Mouse (Mus musculus): ENCODE results near the gene Arhgap9. TPM values are rescaled to one million over a fixed set of nuclear protein-coding genes. Genes with fewer than 3 reads are reported as not detected.
A peak's percentile ranks its signal among the peaks of the same experiment; 100 is the strongest.

Gene Arhgap9
- polyA plus RNA-seq, 1 experiment = 131 TPM

DNA sequence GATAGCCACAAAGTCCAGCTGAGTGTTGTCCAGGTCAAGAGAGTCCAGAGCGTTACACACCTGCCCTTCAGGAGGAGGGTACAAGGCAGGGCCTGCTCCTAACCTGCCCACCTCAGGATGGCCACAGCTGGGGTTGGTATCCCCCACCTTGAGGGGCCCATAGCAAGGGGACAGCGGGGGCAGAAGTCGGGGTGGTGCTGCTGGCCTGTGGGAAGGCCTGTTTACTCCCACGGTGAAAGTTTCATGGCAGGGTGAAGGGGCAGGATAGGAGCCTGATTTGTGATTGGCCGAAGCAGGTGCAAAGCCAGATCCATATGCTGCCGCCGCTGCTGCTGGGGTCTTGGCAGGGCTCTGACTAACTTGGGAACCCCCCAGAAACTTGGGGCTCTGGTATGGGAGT lies 8.4 kb downstream of the Arhgap9 start:
- Histone ChIP-seq H3K4me1 (ENCODE audit: control insufficient read depth, insufficient read depth, low read length) (peaks cover 6% of the 10 kb centered on the region), H3K27ac (ENCODE audit: insufficient read depth, low read depth, low read length) (no peak overlapping the region), H3K4me3 (ENCODE audit: insufficient read depth, low read length) (no peak overlapping the region)
- TF ChIP-seq POLR2A (IDR thresholded peaks at IDR 0.05; ENCODE audit: borderline replicate concordance, low read depth, low read length) (no peak), CTCF (IDR thresholded peaks at IDR 0.05; ENCODE audit: low read depth, low read length) (no peak)

DNA sequence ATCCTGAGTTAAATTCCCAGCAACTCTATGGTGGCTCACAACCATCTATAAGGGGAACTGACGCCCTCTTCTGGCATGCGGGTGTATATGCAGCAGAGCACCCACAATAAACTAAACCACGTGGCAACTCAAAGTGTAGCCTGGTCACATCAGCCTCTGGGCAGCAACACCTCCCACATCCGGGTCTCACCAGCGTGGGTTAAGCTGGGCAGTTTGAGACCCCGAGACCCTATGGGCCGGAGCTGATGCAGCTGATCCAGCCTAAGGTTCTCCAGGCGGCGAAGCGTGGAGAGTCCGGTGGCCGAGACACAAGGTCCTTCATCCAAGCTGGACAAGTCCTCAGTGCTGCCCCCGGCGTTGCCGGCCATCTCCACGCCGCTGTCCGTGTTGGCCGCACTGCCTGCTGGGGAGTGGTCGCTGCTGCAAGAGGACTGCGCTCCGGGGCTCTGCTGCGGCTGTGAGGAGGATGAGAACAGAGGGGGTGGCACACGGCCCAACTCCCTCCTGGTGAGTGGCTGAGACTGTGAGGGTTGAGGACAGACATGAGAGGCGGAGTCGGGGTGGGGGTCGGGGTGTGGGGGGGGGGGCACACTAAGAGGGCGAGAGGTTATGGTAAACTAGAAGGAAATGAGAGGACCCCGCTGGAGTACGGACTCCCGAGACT lies 10.6 kb downstream of the Arhgap9 start:
- Histone ChIP-seq H3K4me3 (ENCODE audit: insufficient read depth, low read length) (no peak overlapping the region), H3K4me1 (ENCODE audit: control insufficient read depth, insufficient read depth, low read length) (no peaks in the 10 kb centered on the region), H3K27ac (ENCODE audit: insufficient read depth, low read depth, low read length) (no peak overlapping the region)
- no peak for TF ChIP-seq CTCF (IDR thresholded peaks at IDR 0.05; ENCODE audit: low read depth, low read length)
- no peak for TF ChIP-seq POLR2A (IDR thresholded peaks at IDR 0.05; ENCODE audit: borderline replicate concordance, low read depth, low read length)

DNA sequence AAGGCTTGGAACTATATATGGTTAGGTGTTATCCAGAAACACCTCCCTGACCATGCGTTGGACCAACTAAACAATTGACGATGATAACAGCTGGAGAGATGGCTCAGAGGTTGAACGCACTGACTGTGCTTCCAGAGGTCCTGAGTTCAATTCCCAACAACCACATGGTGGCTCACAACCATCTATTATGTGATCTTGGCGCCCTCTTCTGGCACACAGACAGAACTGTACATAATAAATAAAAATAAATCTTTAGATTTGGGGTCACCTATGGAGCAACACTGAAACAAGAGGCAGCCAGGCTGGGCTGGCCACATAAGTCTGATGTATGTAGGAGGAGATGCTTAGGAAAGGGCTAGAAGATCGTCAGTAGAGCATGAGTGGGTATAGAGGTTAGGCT lies 11.4 kb downstream of the Arhgap9 start:
- no peak for TF ChIP-seq POLR2A (IDR thresholded peaks at IDR 0.05; ENCODE audit: borderline replicate concordance, low read depth, low read length)
- peak; percentile 44; the same call in 1 of the 2 replicates for TF ChIP-seq CTCF (IDR thresholded peaks at IDR 0.05; ENCODE audit: low read depth, low read length)
- no peaks in the 10 kb centered on the region for H3K4me1 ChIP-seq (ENCODE audit: control insufficient read depth, insufficient read depth, low read length)
- no peak overlapping the region for H3K27ac ChIP-seq (ENCODE audit: insufficient read depth, low read depth, low read length)
- H3K4me3 ChIP-seq (ENCODE audit: insufficient read depth, low read length) = no peak overlapping the region

DNA sequence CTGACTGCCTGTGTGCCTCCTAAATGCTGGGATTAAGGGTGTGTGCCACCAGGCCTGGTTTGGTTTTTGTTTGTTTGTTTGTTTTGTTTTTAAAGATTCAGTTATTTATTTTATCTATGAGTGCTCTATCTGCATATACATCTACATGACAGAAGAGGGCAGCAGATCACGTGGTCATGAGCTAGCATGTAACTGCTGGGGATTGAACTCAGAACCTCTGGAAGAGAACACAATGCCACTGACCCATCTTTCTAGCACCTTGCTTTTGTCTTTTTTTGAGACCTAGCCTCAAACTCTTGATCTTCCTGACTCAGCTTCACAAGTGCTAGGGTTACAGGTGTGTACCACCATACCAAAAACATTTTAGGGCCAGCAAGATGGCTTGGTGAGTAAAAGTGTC lies 13.5 kb downstream of the Arhgap9 start:
- H3K4me3 ChIP-seq (ENCODE audit: insufficient read depth, low read length) = no peak overlapping the region
- H3K27ac ChIP-seq (ENCODE audit: insufficient read depth, low read depth, low read length) = no peak overlapping the region
- TF ChIP-seq POLR2A (IDR thresholded peaks at IDR 0.05; ENCODE audit: borderline replicate concordance, low read depth, low read length) (no peak), CTCF (IDR thresholded peaks at IDR 0.05; ENCODE audit: low read depth, low read length) (no peak)
- H3K4me1 ChIP-seq (ENCODE audit: control insufficient read depth, insufficient read depth, low read length) = 0 out of 2 replicates have a peak, but pooled peaks cover under 1% of the 10 kb centered on the region

DNA sequence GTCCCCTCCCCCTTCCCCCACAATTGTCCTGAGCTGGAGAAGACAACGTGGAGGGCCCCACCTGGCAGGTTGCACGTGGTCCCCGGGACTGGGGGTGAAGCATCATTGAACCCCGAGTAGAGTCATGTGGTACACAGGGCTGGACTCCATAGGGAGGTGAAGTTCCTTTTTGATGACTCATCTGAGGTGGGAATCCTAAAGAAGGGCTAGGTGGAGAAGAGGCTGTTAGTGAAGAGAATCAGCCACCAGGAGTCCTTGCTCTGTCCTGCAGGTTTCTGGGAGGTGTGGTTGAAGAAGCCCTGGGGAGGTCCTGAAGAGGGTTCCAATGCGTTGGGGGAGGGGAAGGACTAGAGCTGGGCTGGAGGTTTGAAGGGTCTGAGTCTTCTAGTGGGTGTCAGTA lies 15.2 kb downstream of the Arhgap9 start:
- TF ChIP-seq POLR2A (IDR thresholded peaks at IDR 0.05; ENCODE audit: borderline replicate concordance, low read depth, low read length) (no peak), CTCF (IDR thresholded peaks at IDR 0.05; ENCODE audit: low read depth, low read length) (no peak)
- Histone ChIP-seq H3K4me3 (ENCODE audit: insufficient read depth, low read length) (no peak overlapping the region), H3K27ac (ENCODE audit: insufficient read depth, low read depth, low read length) (no peak overlapping the region), H3K4me1 (ENCODE audit: control insufficient read depth, insufficient read depth, low read length) (0 out of 2 replicates have a peak, but pooled peaks cover 4% of the 10 kb centered on the region)

DNA sequence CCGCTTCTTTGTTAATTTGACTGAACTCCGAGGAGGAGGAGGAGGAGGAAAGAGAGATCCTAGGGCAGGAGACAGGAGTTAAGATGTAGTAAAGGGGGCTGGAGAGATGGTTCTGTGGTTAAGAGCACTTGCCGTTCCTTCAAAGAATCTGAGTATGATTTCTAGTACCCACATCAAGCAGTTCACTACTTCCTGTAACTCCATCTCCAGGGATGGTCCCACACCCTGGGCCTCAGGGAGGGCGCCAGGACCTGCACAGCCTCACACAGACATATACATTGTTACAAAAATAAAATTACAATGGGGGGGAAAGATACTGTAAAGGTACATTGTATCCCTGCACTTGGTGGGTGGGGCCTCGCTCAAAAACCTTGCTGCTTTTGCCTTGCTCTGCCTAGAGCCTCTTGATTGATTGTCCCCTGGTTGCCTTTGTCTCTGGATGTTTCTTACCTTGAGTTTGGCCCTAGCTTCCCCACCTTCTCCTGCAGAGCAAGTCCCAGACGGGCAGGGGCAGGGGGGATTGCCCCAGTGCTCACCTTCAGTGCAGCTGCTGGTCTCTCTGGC lies 15.9 kb downstream of the Arhgap9 start:
- H3K4me1 ChIP-seq (ENCODE audit: control insufficient read depth, insufficient read depth, low read length) = 0 out of 2 replicates have a peak, but pooled peaks cover 4% of the 10 kb centered on the region
- TF ChIP-seq CTCF (IDR thresholded peaks at IDR 0.05; ENCODE audit: low read depth, low read length) = no peak
- TF ChIP-seq POLR2A (IDR thresholded peaks at IDR 0.05; ENCODE audit: borderline replicate concordance, low read depth, low read length) = no peak
- H3K4me3 ChIP-seq (ENCODE audit: insufficient read depth, low read length) = no peak overlapping the region
- H3K27ac ChIP-seq (ENCODE audit: insufficient read depth, low read depth, low read length) = no peak overlapping the region

DNA sequence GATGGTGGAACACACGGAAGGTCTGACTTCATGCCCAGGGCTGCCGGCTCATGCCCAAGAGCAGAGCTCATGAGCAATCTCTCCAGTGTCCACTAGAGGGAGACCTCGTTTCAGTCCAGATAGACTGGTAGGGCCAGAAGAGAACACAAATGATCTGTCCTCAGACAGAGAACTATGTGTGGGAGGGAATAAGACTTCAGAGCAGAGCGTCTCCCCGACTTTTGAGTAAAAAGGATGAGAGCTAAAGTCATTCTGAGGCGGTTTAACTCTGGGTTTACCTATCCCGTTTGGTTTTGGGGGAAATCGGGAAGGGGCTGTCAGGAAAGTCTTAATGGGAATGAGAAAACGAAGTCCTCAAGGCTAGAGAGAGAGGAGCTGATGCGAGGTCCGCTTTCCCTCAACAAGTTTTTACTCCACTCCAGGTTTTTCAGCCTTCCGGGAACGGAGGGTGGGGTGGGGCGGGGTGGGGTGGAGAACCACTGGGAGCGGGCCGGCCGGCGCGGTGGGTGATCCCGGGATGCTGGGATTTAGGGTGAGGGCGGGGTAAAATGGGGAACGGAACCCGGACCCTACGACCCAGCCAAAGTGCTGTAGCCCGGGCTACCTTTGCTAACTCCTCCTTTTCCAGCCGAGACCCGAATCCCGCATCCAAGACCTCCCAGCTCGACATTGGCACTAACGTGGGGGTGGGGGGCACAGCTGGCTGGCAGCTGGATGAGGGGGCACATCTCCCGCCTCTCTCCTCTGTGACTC lies 17.3 kb downstream of the Arhgap9 start:
- Histone ChIP-seq H3K4me1 (ENCODE audit: control insufficient read depth, insufficient read depth, low read length) (0 out of 2 replicates have a peak, but pooled peaks cover 4% of the 10 kb centered on the region), H3K4me3 (ENCODE audit: insufficient read depth, low read length) (peak overlapping the region; percentile 59), H3K27ac (ENCODE audit: insufficient read depth, low read depth, low read length) (no peak overlapping the region)
- TF ChIP-seq CTCF (IDR thresholded peaks at IDR 0.05; ENCODE audit: low read depth, low read length) (peak; percentile 71), POLR2A (IDR thresholded peaks at IDR 0.05; ENCODE audit: borderline replicate concordance, low read depth, low read length) (no peak)

DNA sequence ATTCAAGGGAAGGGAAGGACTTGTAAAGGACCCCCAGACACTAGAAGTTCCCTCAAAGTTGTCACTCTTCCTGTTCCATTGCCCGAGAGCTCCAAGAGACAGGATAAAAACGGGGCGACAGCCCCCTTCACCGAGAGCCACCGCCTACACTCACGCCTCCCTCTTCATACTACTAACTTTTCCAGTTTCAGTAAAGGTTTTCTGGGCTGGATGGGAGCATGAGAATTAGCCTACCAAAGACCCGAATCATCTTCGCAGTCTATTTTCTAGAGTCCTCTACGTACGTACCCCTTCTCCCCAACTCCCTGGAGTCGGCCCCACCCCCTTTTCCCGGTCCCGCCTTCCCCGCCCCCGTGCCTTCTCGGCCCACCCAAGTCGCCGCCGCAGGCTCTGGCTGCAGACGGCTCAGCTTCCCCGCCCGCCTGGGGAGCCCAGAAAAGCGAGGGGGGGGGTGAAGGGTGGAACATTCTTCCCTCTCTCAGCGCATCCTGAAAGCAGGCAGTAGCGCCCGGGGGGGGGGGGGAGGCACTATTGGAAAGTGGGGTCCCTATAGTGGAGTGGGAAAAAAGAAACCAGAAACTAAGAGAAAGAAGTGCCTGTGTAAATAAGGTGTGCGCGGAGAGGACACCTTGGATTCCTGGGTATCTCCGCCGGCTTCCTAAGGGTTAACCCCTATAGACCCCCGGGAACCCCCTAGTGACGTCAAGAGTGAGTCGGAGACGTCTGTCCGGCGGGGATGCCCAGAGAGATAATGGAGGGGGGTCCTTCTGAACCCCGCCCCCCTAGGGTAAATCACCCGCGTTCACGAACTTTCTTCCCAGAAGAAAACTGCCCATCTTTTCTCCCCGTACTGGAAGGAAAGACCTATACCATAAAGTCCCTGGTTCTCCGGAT lies 18.2 kb downstream of the Arhgap9 start:
- Histone ChIP-seq H3K4me3 (ENCODE audit: insufficient read depth, low read length) (peak overlapping the region; percentile 59), H3K4me1 (ENCODE audit: control insufficient read depth, insufficient read depth, low read length) (0 out of 2 replicates have a peak, but pooled peaks cover 4% of the 10 kb centered on the region), H3K27ac (ENCODE audit: insufficient read depth, low read depth, low read length) (no peak overlapping the region)
- no peak for TF ChIP-seq CTCF (IDR thresholded peaks at IDR 0.05; ENCODE audit: low read depth, low read length)
- no peak for TF ChIP-seq POLR2A (IDR thresholded peaks at IDR 0.05; ENCODE audit: borderline replicate concordance, low read depth, low read length)

Measured in bone marrow macrophage, adult 2 months (primary cell).